Mouse (Mus musculus): Measurements from ENCODE around the gene Nup50. TPM values are rescaled to one million over a fixed set of nuclear protein-coding genes. Genes with fewer than 3 reads are reported as not detected.

Nup50 gene
- total RNA-seq, 2 experiments from 2014 or later: 43.6 to 87.7 TPM

- no peak for ATAC-seq (replicated peaks; ENCODE audit: poor library complexity)
Observed at GRCm38 (mm10) chr15:84948990-84949389, 25.8 kb downstream of the Nup50 start.

GRCm38 (mm10) chr15:84950053-84950452 lies 26.8 kb downstream of the Nup50 start:
- ATAC-seq (replicated peaks; ENCODE audit: poor library complexity): no peak

- ATAC-seq (replicated peaks; ENCODE audit: poor library complexity): no peak
Observed at GRCm38 (mm10) chr15:84953259-84953658, 30.0 kb downstream of the Nup50 start.

- ATAC-seq (replicated peaks; ENCODE audit: poor library complexity): no peak
Observed at GRCm38 (mm10) chr15:84957851-84958250, 34.6 kb downstream of the Nup50 start.

- no peak for ATAC-seq (replicated peaks; ENCODE audit: poor library complexity)
Observed at GRCm38 (mm10) chr15:84958331-84958730, 35.1 kb downstream of the Nup50 start.

GRCm38 (mm10) chr15:84959891-84960290 lies 36.7 kb downstream of the Nup50 start:
- ATAC-seq (replicated peaks; ENCODE audit: poor library complexity): no peak

- no peak for ATAC-seq (replicated peaks; ENCODE audit: poor library complexity)
Observed at GRCm38 (mm10) chr15:84960692-84961091, 37.5 kb downstream of the Nup50 start.

GRCm38 (mm10) chr15:84962518-84962917 lies 39.3 kb downstream of the Nup50 start:
- no peak for ATAC-seq (replicated peaks; ENCODE audit: poor library complexity)

GRCm38 (mm10) chr15:84964771-84965170 lies 41.6 kb downstream of the Nup50 start:
- ATAC-seq (replicated peaks; ENCODE audit: poor library complexity): 0 out of 2 replicates have a peak, but pooled peaks have one; percentile 39

GRCm38 (mm10) chr15:84965575-84966360 lies 42.6 kb downstream of the Nup50 start:
- ATAC-seq (replicated peaks; ENCODE audit: poor library complexity): peak; percentile 83

GRCm38 (mm10) chr15:84968534-84968933 lies 45.3 kb downstream of the Nup50 start:
- ATAC-seq (replicated peaks; ENCODE audit: poor library complexity): peak; percentile 54

GRCm38 (mm10) chr15:84972860-84973543 lies 49.8 kb downstream of the Nup50 start:
- no peak for ATAC-seq (replicated peaks; ENCODE audit: poor library complexity)

GRCm38 (mm10) chr15:84973544-84973871 lies 50.3 kb downstream of the Nup50 start:
- ATAC-seq (replicated peaks; ENCODE audit: poor library complexity): no peak

- no peak for ATAC-seq (replicated peaks; ENCODE audit: poor library complexity)
Observed at GRCm38 (mm10) chr15:84975729-84976128, 52.5 kb downstream of the Nup50 start.

GRCm38 (mm10) chr15:84981609-84982313 lies 58.5 kb downstream of the Nup50 start:
- ATAC-seq (replicated peaks; ENCODE audit: poor library complexity): no peak

- ATAC-seq (replicated peaks; ENCODE audit: poor library complexity): no peak
Observed at GRCm38 (mm10) chr15:84982888-84983287, 59.7 kb downstream of the Nup50 start.

GRCm38 (mm10) chr15:84983721-84984120 lies 60.5 kb downstream of the Nup50 start:
- no peak for ATAC-seq (replicated peaks; ENCODE audit: poor library complexity)

- ATAC-seq (replicated peaks; ENCODE audit: poor library complexity): no peak
Observed at GRCm38 (mm10) chr15:84985516-84986160, 62.4 kb downstream of the Nup50 start.

GRCm38 (mm10) chr15:84986171-84987019 lies 63.2 kb downstream of the Nup50 start:
- peak; percentile 27; the same call in 1 of the 2 replicates for ATAC-seq (replicated peaks; ENCODE audit: poor library complexity)
